Mouse (Mus musculus) ES-E14 (cell line): ENCODE data around the gene Mdfi.

Experiments used
- MAFK ChIP-seq: IDR thresholded peaks from 2 replicates; pipeline ENCODE4 v1.6.1; 2014; ENCODE audit warnings: mild to moderate bottlenecking, low read depth, low read length, inconsistent platforms; ENCODE audit not compliant: insufficient read depth
- ZC3H11A ChIP-seq: IDR thresholded peaks from 2 replicates; pipeline ENCODE4 v1.6.1; 2012; ENCODE audit warnings: low read depth, mild to moderate bottlenecking, inconsistent platforms, low read length, borderline replicate concordance
- ZNF384 ChIP-seq: IDR thresholded peaks from 2 replicates; pipeline ENCODE4 v1.6.1; 2012; ENCODE audit warnings: low read depth, low read length, inconsistent platforms

DNA sequence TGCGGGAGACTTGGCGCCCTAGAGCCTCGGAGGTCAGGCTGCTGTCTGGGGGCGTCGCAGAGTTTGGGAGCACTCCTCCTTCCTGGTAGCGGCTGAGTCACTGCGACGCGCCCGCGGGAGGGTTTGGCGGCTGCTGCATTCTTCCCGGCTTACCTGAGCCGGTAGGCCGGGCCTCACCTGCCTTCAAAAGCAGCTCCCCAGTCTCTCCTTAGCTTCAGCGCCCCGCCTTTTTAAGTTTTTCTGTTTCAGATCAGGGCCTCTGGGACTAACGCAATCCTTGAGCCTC, at the start of gene Mdfi:
- TF ChIP-seq ZC3H11A (no peak), ZNF384 (no peak), MAFK (no peak)
